Mouse (Mus musculus): ENCODE measurements around the gene Rnf216. TPM values are rescaled to one million over a fixed set of nuclear protein-coding genes. Genes with fewer than 3 reads are reported as not detected.

The Rnf216 gene
- total and polyA plus RNA-seq, 3 experiments = 15.5 to 30.7 (median 18.2) TPM

- Histone ChIP-seq H3K79me2 (replicated peaks; ENCODE audit: control insufficient read depth, extremely low read depth, insufficient read depth, poor library complexity, severe bottlenecking) (0 out of 2 replicates have a peak, but pooled peaks cover 3% of the 10 kb centered on the region), H3K27me3 (replicated peaks) (no peaks in the 10 kb centered on the region), H3K9me3 (replicated peaks; ENCODE audit: low read length) (no peaks in the 10 kb centered on the region), H3K4me2 (ENCODE audit: insufficient read depth, low read depth, poor library complexity, severe bottlenecking) (no peak overlapping the region), H3K9ac (ENCODE audit: insufficient read depth, low read depth) (0 out of 2 replicates have a peak overlapping the region, but pooled peaks have one; percentile 24), H3K36me3 (replicated peaks in 1 of 2; ENCODE audit: control insufficient read depth in 1 of 2, insufficient read depth in 1 of 2, low read length in 1 of 2) (peaks cover 25 to 63% of the 10 kb centered on the region in 2 experiments), H3K4me3 (replicated peaks in 1 of 3; ENCODE audit: low read depth in 2 of 3, low read length in 2 of 3, poor library complexity in 1 of 3) (no peak overlapping the region), H3K27ac (ENCODE audit: insufficient read depth, low read depth) (no peak overlapping the region; the same call in 1 of the 2 replicates), H3K4me1 (ENCODE audit: control insufficient read depth in 1 of 2, insufficient read depth in 2 of 2) (peaks cover 24 to 62% of the 10 kb centered on the region in 2 experiments)
- no peak for TF ChIP-seq ZMIZ1 (IDR thresholded peaks at IDR 0.05; ENCODE audit: low read depth, low read length)
- TF ChIP-seq USF2 (conservative IDR thresholded peaks at IDR 0.05; ENCODE audit: low read depth, low read length) = no peak
- no peak for TF ChIP-seq JUN (IDR thresholded peaks at IDR 0.05; ENCODE audit: insufficient read depth, low read depth, low read length)
- no peak for TF ChIP-seq MXI1 (IDR thresholded peaks at IDR 0.05; ENCODE audit: low read depth, low read length)
- no peak for TF ChIP-seq MEF2A (IDR thresholded peaks at IDR 0.05; ENCODE audit: borderline replicate concordance, low read depth, low read length)
- no peak for TF ChIP-seq ELF1 (IDR thresholded peaks at IDR 0.05; ENCODE audit: low read depth, low read length)
- no peak for DNase-seq (ENCODE audit: extremely low read depth)
- dilution Hi-C loops (cut with MboI; ENCODE audit: extremely low pct_ligation_motif_present, extremely low pct_unique_long_range_greater_than_20kb, low sequenced_read_pairs) = no loop called here
- in situ Hi-C loops (cut with MboI; ENCODE audit: low pct_ligation_motif_present, low pct_unique_long_range_greater_than_20kb, low sequenced_read_pairs) = no loop called here
Observed at GRCm38 (mm10) chr5:143033277-143033676, 79.5 kb downstream of the Rnf216 start.

GRCm38 (mm10) chr5:143032639-143033146 is 80.1 kb downstream of the Rnf216 start:
- no peak overlapping the region for H3K4me2 ChIP-seq (ENCODE audit: insufficient read depth, low read depth, poor library complexity, severe bottlenecking)
- H3K9me3 ChIP-seq (replicated peaks; ENCODE audit: low read length) = no peaks in the 10 kb centered on the region
- H3K36me3 ChIP-seq (replicated peaks in 1 of 2; ENCODE audit: control insufficient read depth in 1 of 2, insufficient read depth in 1 of 2, low read length in 1 of 2) = peaks cover 27 to 69% of the 10 kb centered on the region in 2 experiments
- H3K27me3 ChIP-seq (replicated peaks) = no peaks in the 10 kb centered on the region
- no peak for TF ChIP-seq POLR2AphosphoS2 (IDR thresholded peaks at IDR 0.05; ENCODE audit: low read depth, low read length)
- no peak for TF ChIP-seq CTCF (conservative IDR thresholded peaks at IDR 0.05 in 1 of 2, IDR thresholded peaks at IDR 0.05 in 1 of 2; ENCODE audit: low read depth in 2 of 2, low read length in 2 of 2)
- TF ChIP-seq TBP (conservative IDR thresholded peaks at IDR 0.05; ENCODE audit: low read depth, low read length) = no peak
- 0 out of 2 replicates have a peak, but pooled peaks have one; percentile 11 for TF ChIP-seq MAX (IDR thresholded peaks at IDR 0.05; ENCODE audit: low read length)
- peak; percentile 30; the same call in 1 of the 2 replicates for TF ChIP-seq MXI1 (IDR thresholded peaks at IDR 0.05; ENCODE audit: low read depth, low read length)
- TF ChIP-seq SIN3A (IDR thresholded peaks at IDR 0.05; ENCODE audit: low read length) = peak; percentile 55
- TF ChIP-seq ETS1 (conservative IDR thresholded peaks at IDR 0.05; ENCODE audit: low read depth, low read length) = peak; percentile 78
- no peak for TF ChIP-seq MAZ (IDR thresholded peaks at IDR 0.05; ENCODE audit: low read depth, low read length)
- no peak for TF ChIP-seq IRF4 (IDR thresholded peaks at IDR 0.05; ENCODE audit: low read depth, low read length)
- TF ChIP-seq MEF2A (IDR thresholded peaks at IDR 0.05; ENCODE audit: borderline replicate concordance, low read depth, low read length) = no peak
- TF ChIP-seq USF1 (IDR thresholded peaks at IDR 0.05; ENCODE audit: low read depth, low read length) = peak; percentile 11; the same call in 1 of the 2 replicates
- peak; percentile 61; the same call in 1 of the 2 replicates for TF ChIP-seq CHD2 (IDR thresholded peaks at IDR 0.05; ENCODE audit: low read length)
- peak; percentile 45; the same call in 1 of the 2 replicates for TF ChIP-seq BHLHE40 (IDR thresholded peaks at IDR 0.05; ENCODE audit: low read depth, low read length)
- peaks cover 24 to 56% of the 10 kb centered on the region in 2 experiments for H3K4me1 ChIP-seq (ENCODE audit: control insufficient read depth in 1 of 2, insufficient read depth in 2 of 2)
- peak overlapping the region; percentile 36; the same call in 1 of the 2 replicates for H3K9ac ChIP-seq (ENCODE audit: insufficient read depth, low read depth)
- H3K27ac ChIP-seq (ENCODE audit: insufficient read depth, low read depth) = peak overlapping the region; percentile 32; the same call in 1 of the 2 replicates
- in situ Hi-C loops (cut with MboI; ENCODE audit: low pct_ligation_motif_present, low pct_unique_long_range_greater_than_20kb, low sequenced_read_pairs) = no loop called here
- DNase-seq (ENCODE audit: extremely low read depth) = peak; percentile 40
- dilution Hi-C loops (cut with MboI; ENCODE audit: extremely low pct_ligation_motif_present, extremely low pct_unique_long_range_greater_than_20kb, low sequenced_read_pairs) = no loop called here
- 0 out of 2 replicates have a peak, but pooled peaks cover 3% of the 10 kb centered on the region for H3K79me2 ChIP-seq (replicated peaks; ENCODE audit: control insufficient read depth, extremely low read depth, insufficient read depth, poor library complexity, severe bottlenecking)
- H3K4me3 ChIP-seq (replicated peaks in 1 of 3; ENCODE audit: low read depth in 2 of 3, low read length in 2 of 3, poor library complexity in 1 of 3) = peak overlapping the region in 1 of 3 experiments; percentile 22

Data from CH12.LX (cell line).